Mouse (Mus musculus): ENCODE results near the gene Pdcd4. TPM values are rescaled to one million over a fixed set of nuclear protein-coding genes. Genes with fewer than 3 reads are reported as not detected.
A peak's percentile ranks its signal among the peaks of the same experiment; 100 is the strongest.
"Not testable (repeated sequence)": the region's sequence is repeated elsewhere in the genome, so short reads cannot be mapped to it uniquely, and the experiment has no call there.

Pdcd4 gene
- polyA plus RNA-seq, 1 experiment from 2014 or later: 115 TPM

DNA sequence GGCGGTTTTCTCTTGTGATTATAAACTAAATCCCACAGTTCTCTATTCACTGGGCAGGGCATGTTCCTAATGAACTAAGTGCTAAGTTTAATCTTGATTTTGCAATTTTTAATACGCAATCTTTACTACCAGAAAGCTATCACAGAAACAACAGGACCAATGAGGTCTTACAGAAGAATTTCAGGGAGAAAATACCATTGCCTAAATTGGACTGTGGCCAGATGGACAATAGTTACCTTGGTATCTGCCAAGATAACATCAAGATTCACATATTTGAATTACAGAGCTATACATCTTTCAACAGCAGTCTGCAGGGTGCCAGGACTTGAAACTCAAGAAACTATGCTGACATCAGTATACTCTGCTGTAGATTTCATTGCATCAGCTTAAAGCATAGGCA, 50.3 kb downstream of the Pdcd4 start:
- Histone ChIP-seq H3K36me3 (ENCODE audit: poor library complexity, severe bottlenecking) (peaks cover 18% of the 10 kb centered on the region), H3K27ac (no peak overlapping the region), H3K4me1 (peaks cover 23% of the 10 kb centered on the region), H3K4me2 (peak overlapping the region; percentile 64; the same call in 1 of the 2 replicates), H3K9ac (peak overlapping the region; percentile 43), H3K27me3 (no peaks in the 10 kb centered on the region), H3K9me3 (replicated peaks) (no peaks in the 10 kb centered on the region), H3K4me3 (no peak overlapping the region)
- 95% methylated on average over 2 of the region's 2 CpGs for WGBS
- no peak for ATAC-seq

DNA sequence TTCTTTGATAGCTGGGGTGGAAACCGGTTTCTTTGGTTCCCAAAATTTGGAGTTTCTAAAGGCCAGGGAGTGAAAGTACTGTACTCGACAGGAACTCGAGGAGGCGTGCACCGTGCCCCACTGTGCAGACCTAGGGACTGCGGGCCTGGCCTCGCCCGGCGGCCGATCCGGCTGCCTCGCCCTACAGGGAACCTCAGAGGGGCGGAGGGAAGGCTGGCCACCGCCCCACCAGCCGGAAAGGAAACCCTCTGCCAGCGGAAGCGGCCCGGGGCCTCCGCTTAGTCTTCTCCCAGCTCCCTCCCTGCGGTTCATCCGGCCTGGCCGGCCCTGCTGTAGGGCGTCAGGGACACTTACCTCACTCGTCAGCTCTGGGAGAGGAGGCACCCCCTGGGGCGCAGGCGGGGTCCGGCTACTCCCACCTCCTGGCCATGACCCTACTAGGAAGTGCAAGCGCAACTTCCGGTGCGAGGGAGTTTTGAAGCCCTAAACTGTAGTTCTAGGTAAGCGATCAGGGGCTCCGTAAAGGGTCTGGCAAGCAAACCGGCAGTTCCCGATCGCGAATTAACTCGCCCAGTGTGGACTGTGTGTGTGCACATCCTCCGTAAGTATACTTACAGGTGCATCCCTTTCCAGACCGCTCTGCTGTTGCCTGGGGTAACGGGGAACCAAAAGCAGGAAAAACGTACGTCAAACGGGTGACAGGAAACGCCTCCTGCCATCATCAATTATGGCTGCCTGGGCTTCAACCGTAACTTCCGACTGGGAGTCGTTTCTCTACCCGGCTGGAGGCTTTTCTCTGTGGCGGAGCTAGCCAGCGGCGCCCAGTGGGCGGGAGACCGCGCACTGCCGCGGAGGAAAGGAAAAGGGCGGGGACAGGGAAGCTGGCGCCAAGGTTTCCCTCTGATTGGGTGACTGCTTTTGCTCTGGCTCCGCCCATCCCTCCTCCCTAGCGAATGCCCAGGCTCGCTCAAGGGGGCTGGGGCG, 52.1 kb downstream of the Pdcd4 start, which contains the start of the genes Shoc2 and Bbip1:
Gene Shoc2 (plus strand): TSS at position 505 of the 984 bp plus-strand sequence.
Gene Bbip1 (minus strand): TSS at position 826 of the 984 bp plus-strand sequence.
- WGBS: 0% methylated on average over 44 of the region's 62 CpGs
- Histone ChIP-seq H3K4me3 (peak within 1 kb of the TSS; percentile 97), H3K36me3 (ENCODE audit: poor library complexity, severe bottlenecking) (peaks cover 6% of the 10 kb centered on the region; the same call in 1 of the 2 replicates), H3K27ac (peak within 1 kb of the TSS; percentile 98), H3K4me1 (peaks cover 38% of the 10 kb centered on the region), H3K9me3 (replicated peaks) (no peaks in the 10 kb centered on the region), H3K27me3 (no peaks in the 10 kb centered on the region), H3K4me2 (peak within 1 kb of the TSS; percentile 67), H3K9ac (peak within 1 kb of the TSS; percentile 95)
- peak; percentile 94 for ATAC-seq

DNA sequence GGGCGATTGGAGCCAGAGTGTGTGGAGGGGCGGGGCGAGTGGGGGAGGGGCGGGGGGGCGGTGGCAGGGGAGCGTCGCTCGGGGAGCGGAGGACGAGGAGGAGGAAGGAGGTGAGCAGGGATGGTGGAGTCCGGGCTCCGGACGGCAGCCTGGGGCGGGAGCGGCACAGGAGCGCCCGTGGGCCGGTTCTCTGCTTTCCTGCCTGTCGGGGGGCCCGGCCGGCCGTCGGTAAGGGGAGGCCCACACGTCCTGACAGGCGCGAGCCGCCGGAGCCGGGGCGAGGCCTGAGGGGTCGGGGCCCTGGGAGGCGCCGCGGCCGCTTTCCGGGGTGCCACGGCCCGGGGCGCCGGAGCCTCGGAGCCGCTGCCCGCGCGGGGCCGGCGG, 52.7 kb downstream of the Pdcd4 start:
- peaks cover 43% of the 10 kb centered on the region for H3K4me1 ChIP-seq
- H3K4me3 ChIP-seq: peak overlapping the region; percentile 97
- ATAC-seq: peak; percentile 81; the same call in 1 of the 2 replicates
- no peaks in the 10 kb centered on the region for H3K27me3 ChIP-seq
- H3K9me3 ChIP-seq (replicated peaks): no peaks in the 10 kb centered on the region
- H3K27ac ChIP-seq: peak overlapping the region; percentile 96
- H3K9ac ChIP-seq: peak overlapping the region; percentile 95
- H3K36me3 ChIP-seq (ENCODE audit: poor library complexity, severe bottlenecking): no peaks in the 10 kb centered on the region
- 0% methylated on average over 13 of the region's 47 CpGs for WGBS
- peak overlapping the region; percentile 67 for H3K4me2 ChIP-seq

DNA sequence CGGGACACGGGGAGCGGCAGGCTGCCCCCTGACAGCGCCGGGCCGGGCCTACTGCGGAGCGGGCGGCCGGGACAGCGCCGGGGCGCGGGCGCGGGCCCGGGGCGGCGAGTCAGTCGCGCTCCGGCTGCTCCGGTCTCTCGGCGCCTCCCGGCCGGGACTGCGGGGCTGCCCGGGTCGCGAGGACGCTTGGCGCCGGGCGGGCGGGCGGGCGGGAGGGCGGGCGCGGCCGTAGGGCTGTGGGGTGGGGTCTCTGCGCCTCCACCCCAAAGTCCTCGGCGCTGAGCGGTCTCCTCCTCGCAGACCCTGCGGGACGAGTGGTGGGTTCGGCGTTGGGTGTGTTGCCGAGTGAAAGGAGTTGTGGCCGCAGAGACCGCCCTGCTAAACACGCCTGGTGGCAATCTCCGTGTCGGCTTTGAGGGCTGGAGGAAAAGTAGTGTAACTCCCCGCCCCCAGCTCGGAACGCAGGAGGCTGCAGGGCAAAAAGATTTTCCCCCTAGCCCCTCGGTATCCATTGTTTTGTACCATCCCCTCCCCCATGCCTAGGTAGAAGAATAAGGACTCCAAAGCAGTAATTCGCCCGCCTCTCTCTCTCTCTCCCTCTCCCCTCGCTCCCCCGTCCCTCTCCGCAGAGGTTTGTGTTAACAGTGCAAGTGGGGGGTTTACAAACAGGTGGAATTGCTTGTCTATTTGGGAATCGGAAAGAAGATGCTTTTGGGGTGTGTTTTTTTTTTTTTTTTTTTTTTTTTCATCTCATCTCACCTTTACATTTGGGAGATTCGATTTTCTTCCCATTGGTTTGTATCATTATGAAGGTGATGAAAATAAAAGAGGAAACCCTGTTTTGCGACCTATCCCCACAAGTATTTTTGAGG, 53.4 kb downstream of the Pdcd4 start:
- ATAC-seq: peak; percentile 23
- Histone ChIP-seq H3K4me3 (peak overlapping the region; percentile 97), H3K27ac (peak overlapping the region; percentile 96), H3K4me2 (peak overlapping the region; percentile 67), H3K9me3 (replicated peaks) (no peaks in the 10 kb centered on the region), H3K27me3 (no peaks in the 10 kb centered on the region), H3K4me1 (peaks cover 43% of the 10 kb centered on the region), H3K9ac (peak overlapping the region; percentile 95), H3K36me3 (ENCODE audit: poor library complexity, severe bottlenecking) (no peaks in the 10 kb centered on the region)
- WGBS: under 1% methylated on average over 29 of the region's 69 CpGs

DNA sequence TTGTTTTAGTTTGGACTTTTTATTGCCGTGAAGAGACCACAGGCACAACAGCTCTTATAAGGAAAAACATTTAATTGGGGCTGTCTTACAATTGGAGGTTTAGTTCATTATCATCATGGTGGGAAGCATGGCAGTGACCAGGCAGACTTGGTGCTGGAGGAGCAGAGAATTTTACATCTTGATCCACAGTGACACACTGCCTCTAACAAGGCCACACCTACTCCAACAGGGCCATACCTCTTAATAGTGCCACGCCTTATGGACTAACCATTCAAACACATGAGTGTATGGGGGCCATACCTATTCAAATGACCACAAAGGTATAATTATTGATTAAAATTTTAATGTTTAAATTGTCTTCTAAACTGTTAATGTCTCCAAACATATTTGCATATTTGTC, 65.5 kb downstream of the Pdcd4 start:
- H3K4me1 ChIP-seq: peaks cover 7% of the 10 kb centered on the region; the same call in 1 of the 2 replicates
- H3K4me3 ChIP-seq: no peak overlapping the region
- 93% methylated on average over 2 of the region's 2 CpGs for WGBS
- no peak overlapping the region for H3K27ac ChIP-seq
- H3K36me3 ChIP-seq (ENCODE audit: poor library complexity, severe bottlenecking): no peaks in the 10 kb centered on the region
- H3K4me2 ChIP-seq: no peak overlapping the region
- H3K9ac ChIP-seq: no peak overlapping the region
- H3K27me3 ChIP-seq: no peaks in the 10 kb centered on the region
- H3K9me3 ChIP-seq (replicated peaks): no peaks in the 10 kb centered on the region
- ATAC-seq: no peak

DNA sequence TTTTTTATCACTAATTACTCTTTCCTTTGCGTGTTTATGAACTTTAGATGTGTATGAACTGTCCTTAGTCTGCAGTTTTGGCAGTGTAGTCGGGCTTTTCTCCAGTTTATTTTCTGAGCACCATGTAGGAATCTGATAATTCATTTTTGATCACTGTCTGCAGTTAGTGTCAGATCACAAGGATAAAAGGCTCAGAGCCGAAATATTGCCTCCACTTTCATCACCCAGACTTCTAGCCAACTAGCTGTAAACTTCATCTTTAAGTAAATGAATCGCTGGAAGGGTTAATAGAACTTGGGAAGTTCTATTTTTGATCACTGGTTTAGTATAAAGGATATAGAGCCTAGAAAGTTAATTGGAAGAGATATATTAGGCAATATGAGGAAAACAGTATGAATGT, 70.5 kb downstream of the Pdcd4 start:
- no peak overlapping the region for H3K4me2 ChIP-seq
- no peaks in the 10 kb centered on the region for H3K27me3 ChIP-seq
- H3K9me3 ChIP-seq (replicated peaks): no peaks in the 10 kb centered on the region
- no peaks in the 10 kb centered on the region for H3K36me3 ChIP-seq (ENCODE audit: poor library complexity, severe bottlenecking)
- no peak overlapping the region for H3K9ac ChIP-seq
- 97% methylated on average over 4 of the region's 4 CpGs for WGBS
- H3K4me1 ChIP-seq: no peaks in the 10 kb centered on the region
- no peak overlapping the region for H3K27ac ChIP-seq
- no peak overlapping the region for H3K4me3 ChIP-seq
- no peak for ATAC-seq

DNA sequence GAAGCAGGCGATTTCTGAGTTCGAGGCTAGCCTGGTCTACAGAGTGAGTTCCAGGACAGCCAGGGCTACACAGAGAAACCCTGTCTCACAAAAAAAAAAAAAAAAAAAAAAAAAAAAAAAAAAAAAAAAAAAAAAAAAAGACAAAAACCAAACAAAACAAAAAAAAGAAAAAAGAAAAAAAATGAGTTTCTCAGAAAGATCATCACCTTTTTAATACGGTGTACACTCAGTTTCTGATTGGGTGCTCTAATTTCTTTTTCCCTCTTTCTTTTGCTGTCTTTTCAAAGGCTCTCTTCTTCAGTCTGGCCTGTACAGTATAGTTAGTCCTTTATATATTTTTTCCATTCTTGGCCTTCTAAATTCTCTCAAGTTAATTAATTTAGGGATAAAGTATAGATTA, 72.3 kb downstream of the Pdcd4 start:
- ATAC-seq; H3K4me2 ChIP-seq; H3K4me3 ChIP-seq; H3K36me3 ChIP-seq (ENCODE audit: poor library complexity, severe bottlenecking); H3K4me1 ChIP-seq; H3K27me3 ChIP-seq; H3K9ac ChIP-seq; H3K9me3 ChIP-seq (replicated peaks); H3K27ac ChIP-seq: not testable (repeated sequence)
- 95% methylated on average over 3 of the region's 3 CpGs for WGBS

DNA sequence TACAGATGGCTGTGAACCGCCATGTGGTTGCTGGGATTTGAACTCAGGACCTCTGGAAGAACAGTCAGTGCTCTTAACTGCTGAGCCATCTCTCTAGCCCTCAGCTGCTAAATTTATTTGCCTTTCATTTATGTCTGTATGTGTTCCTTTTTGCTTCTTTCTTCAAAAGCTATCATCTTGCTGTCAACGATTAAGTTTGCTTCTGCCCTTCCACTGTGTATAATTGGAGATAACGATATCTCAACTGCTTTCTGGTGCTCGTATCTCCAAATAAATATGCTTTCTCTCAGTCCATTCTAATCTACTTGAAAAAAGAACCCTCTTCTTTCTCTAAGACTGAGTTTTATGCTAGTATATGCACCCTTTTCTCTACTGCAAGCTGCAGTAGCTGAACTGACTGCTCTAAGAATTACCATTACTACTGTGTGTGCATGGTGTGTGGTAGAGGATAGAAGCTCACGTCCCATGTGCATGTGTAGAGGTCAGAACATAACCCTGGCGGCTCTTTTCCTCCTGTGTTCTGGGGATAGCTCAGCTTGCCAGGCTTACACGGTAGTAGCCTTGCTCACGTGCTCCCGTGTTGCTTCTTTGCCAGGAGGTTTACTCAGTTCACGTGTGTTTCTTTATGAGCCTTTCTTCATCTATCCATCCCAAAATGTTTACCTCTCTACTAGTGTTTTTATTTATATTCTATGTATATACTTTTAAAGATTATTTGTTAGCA, 73.0 kb downstream of the Pdcd4 start:
- Histone ChIP-seq H3K9me3 (replicated peaks) (no peaks in the 10 kb centered on the region), H3K27me3 (no peaks in the 10 kb centered on the region), H3K36me3 (ENCODE audit: poor library complexity, severe bottlenecking) (no peaks in the 10 kb centered on the region), H3K4me2 (no peak overlapping the region), H3K9ac (no peak overlapping the region), H3K4me3 (no peak overlapping the region), H3K27ac (no peak overlapping the region), H3K4me1 (no peaks in the 10 kb centered on the region)
- WGBS: 92% methylated on average over 10 of the region's 10 CpGs
- no peak for ATAC-seq

DNA sequence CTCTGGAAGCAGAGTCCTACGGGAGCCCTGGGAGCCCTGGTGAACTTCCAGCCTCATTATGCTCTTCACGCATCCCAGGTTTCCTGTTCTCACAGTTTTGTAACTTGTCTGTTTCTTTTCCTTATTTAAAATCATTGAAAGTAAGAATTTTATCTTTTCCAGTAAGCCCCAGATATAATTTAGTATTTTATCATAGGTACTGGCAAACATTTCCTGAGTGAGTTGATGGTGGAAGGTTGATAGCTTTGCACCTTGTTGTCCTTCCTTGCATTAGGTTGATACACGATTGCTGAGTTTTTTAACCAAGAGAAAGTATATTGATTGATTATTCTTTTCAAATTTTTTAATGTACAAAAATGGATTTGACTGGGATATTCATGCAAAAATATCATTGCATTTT, 77.2 kb downstream of the Pdcd4 start:
- 97% methylated on average over 3 of the region's 3 CpGs for WGBS

DNA sequence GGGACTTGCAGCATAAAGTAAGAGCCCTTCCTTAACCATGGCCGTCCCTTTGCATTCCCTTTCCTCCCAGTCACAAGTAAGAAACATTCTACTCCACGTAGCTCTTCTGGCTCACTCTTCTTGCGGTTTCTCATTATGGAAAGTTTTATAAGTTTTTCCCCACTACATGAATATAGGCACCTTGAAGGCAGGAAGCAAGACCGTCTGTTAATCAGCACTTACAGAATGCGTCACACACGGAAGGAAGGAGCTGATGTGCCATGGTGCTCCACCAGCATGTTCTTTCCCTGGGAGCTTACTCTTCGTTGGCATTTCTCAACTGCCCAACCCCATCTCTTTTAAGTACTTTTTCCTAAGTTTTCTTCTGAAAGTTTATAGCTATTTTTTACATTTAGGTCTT, 79.9 kb downstream of the Pdcd4 start:
- H3K27ac ChIP-seq: no peak overlapping the region
- no peak overlapping the region for H3K9ac ChIP-seq
- peaks cover 6% of the 10 kb centered on the region for H3K36me3 ChIP-seq (ENCODE audit: poor library complexity, severe bottlenecking)
- no peaks in the 10 kb centered on the region for H3K27me3 ChIP-seq
- H3K4me1 ChIP-seq: no peaks in the 10 kb centered on the region
- H3K4me3 ChIP-seq: no peak overlapping the region
- peaks cover 5% of the 10 kb centered on the region for H3K9me3 ChIP-seq (replicated peaks)
- ATAC-seq: no peak
- H3K4me2 ChIP-seq: no peak overlapping the region
- 92% methylated on average over 7 of the region's 7 CpGs for WGBS

More for the DNA sequence above, 77.2 kb downstream of the Pdcd4 start:
- ATAC-seq: no peak
- no peak overlapping the region for H3K27ac ChIP-seq
- no peaks in the 10 kb centered on the region for H3K36me3 ChIP-seq (ENCODE audit: poor library complexity, severe bottlenecking)
- H3K4me3 ChIP-seq: no peak overlapping the region
- H3K4me2 ChIP-seq: no peak overlapping the region
- H3K9me3 ChIP-seq (replicated peaks): no peaks in the 10 kb centered on the region
- H3K27me3 ChIP-seq: no peaks in the 10 kb centered on the region
- no peak overlapping the region for H3K9ac ChIP-seq
- no peaks in the 10 kb centered on the region for H3K4me1 ChIP-seq

DNA sequence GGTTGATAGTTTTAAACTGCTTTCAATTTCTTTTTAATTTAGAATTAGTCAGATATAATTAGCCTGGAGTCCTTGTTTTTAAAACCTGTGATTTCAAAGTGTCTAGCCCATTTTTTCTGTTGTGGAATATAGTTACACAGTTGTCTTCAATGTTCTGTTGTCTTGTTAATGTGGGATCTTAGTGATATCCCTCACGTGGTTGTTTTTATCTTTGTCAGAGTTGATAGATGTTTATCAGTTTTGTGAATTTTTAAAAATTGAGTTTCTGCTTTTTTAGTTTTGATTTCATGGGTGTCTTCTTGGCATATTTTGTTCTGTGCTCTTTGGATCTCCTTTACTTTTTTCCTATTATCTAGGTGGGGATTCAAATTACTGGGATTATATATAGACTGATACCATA, 81.6 kb downstream of the Pdcd4 start:
- 85% methylated on average over 1 of the region's 1 CpGs for WGBS
- no peak for ATAC-seq
- H3K36me3 ChIP-seq (ENCODE audit: poor library complexity, severe bottlenecking): peaks cover 14% of the 10 kb centered on the region
- no peak overlapping the region for H3K27ac ChIP-seq
- H3K4me2 ChIP-seq: no peak overlapping the region
- H3K9ac ChIP-seq: no peak overlapping the region
- no peaks in the 10 kb centered on the region for H3K27me3 ChIP-seq
- H3K4me1 ChIP-seq: no peaks in the 10 kb centered on the region
- H3K9me3 ChIP-seq (replicated peaks): peaks cover 11% of the 10 kb centered on the region
- H3K4me3 ChIP-seq: no peak overlapping the region
